ENCODE assay signal across 25 mouse cellular contexts in genomic region chr12:65594075-65594474, GRCm38 (mm10).
"Had no signal": no experiment of that assay in that cellular context is flagged by ENCODE, and none has a peak within 500 bp of the region (broad histone marks: within the 10 kb centered on the region; RNA-seq: fewer than 3 reads in every experiment).

No protein-coding gene starts in this region.

- H3K27ac ChIP-seq: gastrocnemius, adult 2 months; heart, adult 2 months; heart, embryonic 13.5 days; heart, embryonic 15.5 days; hindbrain, embryonic 13.5 days; hindbrain, embryonic 15.5 days; hindbrain, postnatal 0 days; intestine, embryonic 15.5 days; limb, embryonic 13.5 days; limb, embryonic 15.5 days; liver, embryonic 12.5 days; liver, embryonic 14.5 days had no signal

- H3K9me3 ChIP-seq: heart, embryonic 13.5 days; heart, embryonic 15.5 days; hindbrain, embryonic 13.5 days; hindbrain, embryonic 15.5 days; intestine, embryonic 15.5 days; limb, embryonic 13.5 days; limb, embryonic 15.5 days; liver, embryonic 12.5 days had no signal

- H3K4me1 ChIP-seq: heart, embryonic 13.5 days; heart, embryonic 15.5 days; hindbrain, embryonic 13.5 days; hindbrain, embryonic 15.5 days; intestine, embryonic 15.5 days; limb, embryonic 13.5 days; limb, embryonic 15.5 days; liver, embryonic 12.5 days had no signal

- ATAC-seq: hindbrain, postnatal 0 days; intestine, embryonic 15.5 days; intestine, postnatal 0 days; liver, embryonic 12.5 days had no signal

- H3K9ac ChIP-seq: heart, embryonic 13.5 days; heart, embryonic 15.5 days; hindbrain, embryonic 13.5 days; hindbrain, embryonic 15.5 days; intestine, embryonic 15.5 days; limb, embryonic 13.5 days; limb, embryonic 15.5 days; liver, embryonic 12.5 days; liver, embryonic 14.5 days had no signal

- DNase-seq: gastrocnemius, adult 2 months; gastrocnemius, postnatal 10 days; gastrocnemius, postnatal 25 days; heart, adult 2 months; heart, postnatal 14 days; heart, postnatal 36 days; kidney, adult 18-20 months; kidney, adult 8-10 months; kidney, postnatal 14 days; kidney, postnatal 36 days; layer of hippocampus, adult 9-11 months; layer of hippocampus, postnatal 36 days; left cerebral cortex, postnatal 4 days had no signal

- H3K4me3 ChIP-seq: gastrocnemius, adult 2 months; heart, adult 2 months; heart, embryonic 13.5 days; heart, embryonic 15.5 days; hindbrain, embryonic 13.5 days; hindbrain, embryonic 15.5 days; intestine, embryonic 15.5 days; limb, embryonic 13.5 days; limb, embryonic 15.5 days; liver, embryonic 12.5 days had no signal

- H3K4me2 ChIP-seq: heart, embryonic 11.5 days; heart, embryonic 13.5 days; heart, embryonic 15.5 days; hindbrain, embryonic 13.5 days; hindbrain, embryonic 15.5 days; intestine, embryonic 15.5 days; limb, embryonic 13.5 days; limb, embryonic 15.5 days; liver, embryonic 12.5 days had no signal

- H3K36me3 ChIP-seq: heart, embryonic 13.5 days; heart, embryonic 15.5 days; hindbrain, embryonic 13.5 days; hindbrain, embryonic 15.5 days; intestine, embryonic 15.5 days; limb, embryonic 13.5 days; limb, embryonic 15.5 days; liver, embryonic 12.5 days had no signal

- H3K27me3 ChIP-seq: heart, embryonic 13.5 days; heart, embryonic 15.5 days; hindbrain, embryonic 13.5 days; hindbrain, embryonic 15.5 days; intestine, embryonic 15.5 days; limb, embryonic 13.5 days; limb, embryonic 15.5 days; liver, embryonic 12.5 days had no signal
